Mouse (Mus musculus) fat pad, adult 2 months (tissue): ENCODE measurements around the gene Ranbp9.

Experiments
- DNase-seq: peaks from one replicate; pipeline ENCODE4 v3.0.0-alpha.2; 2011; ENCODE audit warnings: low read depth, low spot score; ENCODE audit errors: extremely low read depth

The Ranbp9 gene

DNA sequence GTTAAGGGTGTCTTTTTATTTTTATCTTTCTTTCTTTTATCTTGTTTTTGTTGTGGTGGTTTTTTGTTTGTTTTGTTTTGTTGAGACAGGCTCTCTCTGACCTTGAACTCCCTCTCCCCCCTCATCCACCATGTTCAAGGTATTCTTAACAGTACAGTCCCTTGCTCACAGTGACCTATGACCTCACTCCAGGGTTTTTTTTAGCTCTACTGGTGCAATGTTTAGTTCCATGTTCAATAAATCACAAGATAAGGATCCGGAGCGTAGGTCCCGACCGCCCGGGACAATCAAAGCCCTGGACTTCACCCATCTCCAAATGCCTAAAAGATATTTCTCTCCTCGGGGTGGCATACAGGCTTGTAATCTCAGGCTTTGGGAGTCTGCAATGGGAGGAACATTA is 111.0 kb downstream of the Ranbp9 start:
- DNase-seq: no peak

DNA sequence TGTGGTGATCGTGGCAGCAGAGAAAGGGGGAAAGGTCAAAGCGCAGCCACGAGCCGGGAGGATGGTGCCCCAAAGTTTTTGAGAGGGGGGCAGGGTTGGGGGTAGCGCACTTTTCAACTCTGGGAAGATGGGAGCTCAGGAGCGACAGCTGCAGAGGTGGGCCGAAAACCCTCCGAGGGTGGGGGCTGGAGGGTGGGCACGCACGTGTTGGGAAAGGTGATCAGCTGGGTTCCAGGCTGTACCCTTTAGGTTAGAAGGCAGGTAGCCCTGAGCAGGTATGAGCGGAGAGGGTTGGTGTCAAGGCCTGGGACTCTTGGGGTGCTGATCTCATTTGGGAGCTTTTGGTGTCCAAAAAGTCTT is 115.3 kb downstream of the Ranbp9 start:
- DNase-seq: no peak

DNA sequence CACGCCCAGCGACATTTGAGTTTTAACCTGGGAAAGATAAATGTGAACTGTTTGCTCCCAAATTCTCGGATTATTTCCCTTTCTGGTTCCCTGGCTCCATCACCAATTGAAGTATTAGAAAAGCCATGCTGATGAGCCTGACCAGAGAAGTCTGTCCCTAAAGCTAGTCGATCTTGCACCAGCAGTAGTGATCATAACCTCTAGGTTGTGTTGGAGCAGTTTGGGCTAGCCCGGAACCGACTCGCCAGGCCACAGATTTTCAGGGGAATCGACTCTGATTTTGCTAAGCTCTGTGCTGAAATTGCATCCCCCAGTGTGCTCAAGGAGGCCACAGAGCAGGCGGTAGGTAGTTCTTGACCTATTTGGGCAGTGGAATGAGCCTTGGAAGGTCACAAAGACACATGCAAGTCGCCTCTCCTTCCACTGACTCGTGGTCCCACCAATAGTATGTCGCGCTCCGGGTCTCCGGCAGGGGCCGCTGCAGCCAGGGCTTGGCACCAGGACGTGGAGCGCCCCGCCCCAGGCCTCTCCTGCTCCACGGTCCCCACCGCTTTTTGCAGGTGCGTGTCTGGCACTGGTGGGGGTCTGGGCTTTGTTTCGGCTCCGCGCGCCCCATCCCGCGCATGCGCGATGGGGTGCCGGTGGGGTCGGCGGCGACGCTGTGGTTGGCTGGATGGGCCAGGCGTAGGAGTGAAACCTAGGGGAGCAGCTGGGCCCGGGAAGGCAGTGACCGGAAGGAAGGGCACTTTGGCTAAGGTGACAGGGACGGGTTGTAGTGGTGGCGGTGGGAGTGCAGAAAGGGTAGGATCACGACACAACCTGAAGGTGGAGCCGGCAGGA is 115.9 kb downstream of the Ranbp9 start, which contains the start of gene Sirt5:
Gene Sirt5, plus strand, starts transcription at position 512 of the 840 bp plus-strand sequence.
- DNase-seq: no peak

DNA sequence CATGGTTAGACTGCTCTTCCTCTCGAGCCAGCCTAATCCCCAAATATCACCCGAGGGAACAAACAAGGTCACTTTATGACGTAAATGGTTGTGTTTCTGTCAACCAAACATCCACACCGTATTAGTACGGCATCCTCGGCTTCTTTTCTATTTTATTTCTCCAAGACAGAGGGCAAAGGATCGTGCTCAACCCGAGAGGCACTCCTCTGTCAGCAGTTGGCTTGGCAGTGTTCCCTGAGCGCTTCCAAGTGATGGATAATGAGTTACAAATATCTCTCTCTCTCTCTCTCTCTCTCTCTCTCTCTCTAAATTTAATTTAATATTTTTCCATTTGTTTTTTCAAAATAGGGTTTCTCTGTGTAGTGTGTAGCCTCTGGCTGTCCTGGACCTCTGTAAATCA is 118.7 kb downstream of the Ranbp9 start:
- DNase-seq: no peak

GRCm38 (mm10) chr13:43360534-43360933 is 120.5 kb downstream of the Ranbp9 start:
- DNase-seq: no peak

- DNase-seq: no peak
Observed at GRCm38 (mm10) chr13:43356346-43357125, 124.5 kb downstream of the Ranbp9 start.

DNA sequence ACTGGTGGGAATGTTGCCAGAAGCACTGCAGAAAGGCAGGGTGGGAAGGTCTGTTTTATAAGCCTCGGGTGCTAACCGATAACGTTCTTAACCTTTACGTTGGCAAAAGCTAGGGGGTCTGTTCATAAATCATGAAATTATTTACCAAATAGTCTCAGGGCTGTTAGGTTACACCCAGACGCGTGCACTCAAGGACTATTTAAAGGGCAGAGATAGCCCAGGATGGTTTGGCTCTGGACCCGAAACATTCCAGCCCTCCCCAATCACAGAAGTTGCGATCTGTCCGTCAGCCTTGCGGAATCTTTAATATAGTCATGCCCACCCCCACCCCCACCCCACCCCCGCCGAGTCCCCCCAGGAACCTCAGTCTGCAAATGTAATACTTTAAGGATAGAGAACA is 126.7 kb downstream of the Ranbp9 start:
- DNase-seq: no peak

DNA sequence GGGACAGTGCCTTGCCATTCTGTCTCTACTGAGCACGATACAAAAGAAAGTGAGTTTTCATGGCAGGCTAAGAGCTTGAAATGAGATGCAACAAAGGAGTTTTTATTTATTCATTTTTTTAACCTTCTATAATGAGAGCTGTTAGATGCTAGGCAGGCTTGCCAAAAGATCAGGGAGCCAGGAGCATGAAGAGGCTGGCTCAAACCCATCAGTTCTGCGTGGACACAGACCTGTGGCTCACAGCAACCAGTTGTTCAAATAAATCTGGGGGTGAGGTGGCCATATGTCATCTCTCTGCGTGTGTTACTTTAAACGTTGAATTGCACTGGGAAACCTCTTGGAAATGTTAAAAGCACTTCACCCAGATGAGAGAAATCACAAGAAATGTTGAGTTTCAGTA is 127.7 kb downstream of the Ranbp9 start:
- no peak for DNase-seq
